Mouse (Mus musculus) heart, adult 8-10 months (tissue): ENCODE measurements around the gene Zfyve26. TPM values are rescaled to one million over a fixed set of nuclear protein-coding genes. Genes with fewer than 3 reads are reported as not detected.

ENCODE experiments used
- total RNA-seq, 4 experiments: library from RNA; stranded (reverse); gene quantifications; 2 replicates each; pipeline ENCODE4 v1.2.4; 2022

Zfyve26 gene
- total RNA-seq, 4 experiments from 2014 or later: 13.2 to 17.8 (median 16.8) TPM

Other genes starting within 250 kb of the Zfyve26 start
- gene Pigh, start 206.7 kb downstream of the Zfyve26 start, total RNA-seq: 1 to 10 TPM; 2.6 to 4.7 (median 3.5) TPM
- gene Arg2, start 165.5 kb downstream of the Zfyve26 start, total RNA-seq: under 1 TPM in 1 of 4 experiments, not detected in 3; 0.17 TPM
- 100 to 1,000 TPM; 106 to 116 (median 110) TPM for gene Vti1b, start 123.6 kb downstream of the Zfyve26 start, total RNA-seq
- gene Rdh11, start 104.0 kb downstream of the Zfyve26 start, total RNA-seq: 1 to 10 TPM; 1.6 to 2.6 (median 2.2) TPM
- gene Rdh12, start 87.4 kb downstream of the Zfyve26 start, total RNA-seq: under 1 TPM in 1 of 4 experiments, not detected in 3; 0.37 TPM
- gene Rad51b, start 978 bp upstream of the Zfyve26 start, total RNA-seq: under 1 TPM; 0.71 to 0.95 (median 0.78) TPM